29 mouse cellular contexts compared by ENCODE assay signal in the genomic region with DNA sequence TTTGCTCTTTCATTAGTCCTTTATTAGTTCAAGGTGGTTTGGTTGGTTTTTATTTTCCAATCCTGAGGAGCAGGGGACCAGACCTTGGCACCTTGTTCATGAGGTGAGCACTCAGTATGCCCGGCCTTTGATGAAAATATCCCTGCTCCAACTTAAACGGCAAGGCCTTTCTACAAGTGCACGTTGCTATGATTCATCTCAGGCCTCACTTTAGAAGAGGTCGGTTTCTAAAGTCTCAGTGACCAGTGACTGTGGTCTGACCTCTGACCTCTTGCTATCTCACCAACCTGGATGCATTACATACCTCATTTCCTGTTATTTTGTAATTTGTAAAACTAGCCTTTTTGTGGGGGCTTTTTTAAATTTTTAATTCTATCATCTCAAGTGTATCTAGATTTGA. TPM values are rescaled to one million over a fixed set of nuclear protein-coding genes. Genes with fewer than 3 reads are reported as not detected.
"Had no signal": no experiment of that assay in that cellular context is flagged by ENCODE, and none has a peak within 500 bp of the region (broad histone marks: within the 10 kb centered on the region; RNA-seq: fewer than 3 reads in every experiment).

No protein-coding gene starts in this region.

- H3K4me2 ChIP-seq: heart, embryonic 11.5 days; heart, embryonic 13.5 days; heart, embryonic 15.5 days; hindbrain, embryonic 13.5 days; hindbrain, embryonic 15.5 days; kidney, embryonic 15.5 days; limb, embryonic 12.5 days; liver, embryonic 11.5 days; liver, embryonic 13.5 days; liver, embryonic 15.5 days had no signal

- H3K4me3 ChIP-seq: heart, embryonic 13.5 days; heart, embryonic 15.5 days; hindbrain, embryonic 13.5 days; hindbrain, embryonic 15.5 days; kidney, embryonic 15.5 days; limb, embryonic 12.5 days; liver, embryonic 13.5 days; liver, embryonic 15.5 days had no signal

- DNase-seq: gastrocnemius, postnatal 14 days; gastrocnemius, postnatal 36 days; heart, adult 18-20 months; heart, postnatal 14 days; heart, postnatal 36 days; kidney, adult 11 months; kidney, adult 2 months; kidney, adult 9 months; kidney, postnatal 14 days; kidney, postnatal 36 days; layer of hippocampus, adult 9-11 months; layer of hippocampus, postnatal 36 days; left cerebral cortex, postnatal 4 days; liver; liver, embryonic 13.5 days had no signal

- ATAC-seq: hindbrain, postnatal 0 days; intestine, embryonic 16.5 days had no signal

- H3K27ac ChIP-seq: heart, embryonic 13.5 days; heart, embryonic 15.5 days; hindbrain, embryonic 13.5 days; hindbrain, embryonic 15.5 days; hindbrain, postnatal 0 days; kidney, embryonic 15.5 days; kidney, postnatal 0 days; limb, embryonic 12.5 days; liver, embryonic 13.5 days; liver, embryonic 15.5 days had no signal

- H3K9ac ChIP-seq: heart, embryonic 13.5 days; heart, embryonic 15.5 days; hindbrain, embryonic 13.5 days; hindbrain, embryonic 15.5 days; kidney, embryonic 15.5 days; limb, embryonic 12.5 days; liver, embryonic 13.5 days; liver, embryonic 15.5 days had no signal

- H3K36me3 ChIP-seq: heart, embryonic 13.5 days; heart, embryonic 15.5 days; hindbrain, embryonic 13.5 days; hindbrain, embryonic 15.5 days; kidney, embryonic 15.5 days; limb, embryonic 12.5 days; liver, embryonic 13.5 days; liver, embryonic 15.5 days had no signal

- H3K9me3 ChIP-seq: heart, embryonic 13.5 days; heart, embryonic 15.5 days; hindbrain, embryonic 13.5 days; hindbrain, embryonic 15.5 days; kidney, embryonic 15.5 days; limb, embryonic 12.5 days; liver, embryonic 13.5 days; liver, embryonic 15.5 days had no signal

RNA-seq across cellular contexts. Expression of gene Ppp1r36, which starts 8.2 kb away (rescaled TPM):
- total RNA-seq: gastrocnemius, adult 8-10 months; gastrocnemius, postnatal 36 days; heart, postnatal 36 days had no signal
- polyA plus RNA-seq: large intestine, adult 2 months; liver, embryonic 13.5 days had no signal
